Mouse (Mus musculus) forebrain, embryonic 14.5 days (tissue): ENCODE measurements around the gene Adora2b. TPM values are rescaled to one million over a fixed set of nuclear protein-coding genes. Genes with fewer than 3 reads are reported as not detected.
A peak's percentile ranks its signal among the peaks of the same experiment; 100 is the strongest.

ENCODE experiments used
- ATAC-seq: fragments of 200-750 bp; cut with Nextera tagmentation; 2 replicates; pipeline ENCODE4 v1.8.0; 2017; ENCODE audit warnings: mild to moderate bottlenecking, moderate library complexity
- DNase-seq: peaks from one replicate; pipeline ENCODE4 v3.0.0-alpha.2; 2015; ENCODE audit warnings: low spot score
- H3K27ac ChIP-seq: fragments of 300-500 bp; sonication (generic); 2 replicates; pipeline ENCODE4 v1.5.1; 2014; ENCODE audit warnings: low read depth, mild to moderate bottlenecking, control low read depth, low read length, moderate library complexity
- H3K27me3 ChIP-seq: fragments of 300-500 bp; sonication (generic); replicated peaks from 2 replicates; pipeline ENCODE4 v1.6.1; 2014; ENCODE audit warnings: low read length, control low read depth, mixed read lengths; ENCODE audit not compliant: control insufficient read depth, insufficient read depth
- H3K36me3 ChIP-seq: fragments of 300-500 bp; sonication (generic); 2 replicates; pipeline ENCODE4 v1.6.1; 2014; ENCODE audit warnings: low read length, control low read depth; ENCODE audit not compliant: control insufficient read depth, insufficient read depth
- H3K4me1 ChIP-seq: fragments of 300-500 bp; sonication (generic); 2 replicates; pipeline ENCODE4 v1.6.1; 2014; ENCODE audit warnings: antibody characterized with exemption, low read length, control low read depth; ENCODE audit not compliant: control insufficient read depth, insufficient read depth
- H3K4me2 ChIP-seq: fragments of 300-500 bp; sonication (generic); 2 replicates; pipeline ENCODE4 v1.6.1; 2014; ENCODE audit warnings: mild to moderate bottlenecking, control low read depth, low read length
- H3K4me3 ChIP-seq: fragments of 300-500 bp; sonication (generic); 2 replicates; pipeline ENCODE4 v1.5.1; 2014; ENCODE audit warnings: low read depth, low read length, control low read depth
- H3K9ac ChIP-seq: fragments of 300-500 bp; sonication (generic); 2 replicates; pipeline ENCODE4 v1.6.1; 2014; ENCODE audit warnings: mild to moderate bottlenecking, low read length, control low read depth, moderate library complexity
- H3K9me3 ChIP-seq: fragments of 300-500 bp; sonication (generic); replicated peaks from 2 replicates; pipeline ENCODE4 v1.6.1; 2016; ENCODE audit warnings: low read length, control low read depth, mixed read lengths; ENCODE audit not compliant: control insufficient read depth
- WGBS: fragments of 180-500 bp; shearing (Covaris S2); extraction: QIAGEN DNeasy Blood & Tissue Kit; methylation state at CpG from one replicate; pipeline ENCODE4 v1.1.7; 2014; 5-methylcytosine and 5-hydroxymethylcytosine counted together
- polyA plus RNA-seq: library from polyadenylated mRNA; unstranded; fragments of >200 nt; fragmentation: Nextera tagmentation; extraction: Ambion mirVana; gene quantifications from 2 replicates; pipeline ENCODE4 v1.2.1, GENCODE M21; 2014

Gene Adora2b
- polyA plus RNA-seq, 1 experiment from 2014 or later = 2.9 TPM

DNA sequence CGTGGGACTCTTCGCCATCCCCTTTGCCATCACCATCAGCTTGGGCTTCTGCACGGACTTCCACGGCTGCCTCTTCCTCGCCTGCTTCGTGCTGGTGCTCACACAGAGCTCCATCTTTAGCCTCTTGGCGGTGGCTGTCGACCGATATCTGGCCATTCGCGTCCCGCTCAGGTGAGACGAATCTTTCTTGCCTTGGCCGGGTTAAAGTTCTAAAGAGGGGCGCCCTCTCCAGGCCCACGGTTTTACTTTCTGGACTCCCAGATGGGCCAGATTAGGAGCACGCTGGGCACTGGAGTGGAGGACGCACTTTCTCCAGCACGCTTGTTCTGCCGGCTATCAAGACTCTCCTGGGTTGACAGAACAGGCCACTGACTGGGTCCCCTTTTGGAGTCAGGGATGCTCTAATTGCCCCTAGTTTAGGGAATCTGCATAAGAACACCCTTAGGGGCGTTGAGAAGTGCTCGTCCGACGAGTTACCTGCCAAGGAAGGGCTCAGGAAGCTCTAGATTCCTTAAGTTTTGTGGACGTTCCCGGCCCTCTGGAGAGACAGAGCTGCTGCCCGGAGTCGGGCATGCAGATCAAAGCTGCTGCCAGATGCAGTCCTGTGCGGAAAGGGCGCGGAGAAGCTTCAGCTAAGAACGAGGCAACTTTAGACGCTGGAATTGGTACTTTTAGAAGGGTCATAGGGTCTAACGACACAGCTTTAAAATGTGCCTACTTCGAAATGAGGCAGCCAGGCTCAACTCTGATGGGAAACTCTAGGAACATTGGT lies 668 bp downstream of the Adora2b start:
- H3K4me3 ChIP-seq = peak overlapping the region; percentile 58
- peaks cover 8% of the 10 kb centered on the region; the same call in 1 of the 2 replicates for H3K4me1 ChIP-seq
- peak overlapping the region; percentile 98 for H3K4me2 ChIP-seq
- peak overlapping the region; percentile 57 for H3K9ac ChIP-seq
- 4% methylated on average over 35 of the region's 35 CpGs for WGBS
- ATAC-seq (peak; percentile 25; the same call in 1 of the 2 replicates), DNase-seq (peak; percentile 24)
- no peaks in the 10 kb centered on the region for H3K9me3 ChIP-seq
- H3K27ac ChIP-seq = no peak overlapping the region
- peaks cover 30% of the 10 kb centered on the region for H3K27me3 ChIP-seq
- H3K36me3 ChIP-seq = no peaks in the 10 kb centered on the region

DNA sequence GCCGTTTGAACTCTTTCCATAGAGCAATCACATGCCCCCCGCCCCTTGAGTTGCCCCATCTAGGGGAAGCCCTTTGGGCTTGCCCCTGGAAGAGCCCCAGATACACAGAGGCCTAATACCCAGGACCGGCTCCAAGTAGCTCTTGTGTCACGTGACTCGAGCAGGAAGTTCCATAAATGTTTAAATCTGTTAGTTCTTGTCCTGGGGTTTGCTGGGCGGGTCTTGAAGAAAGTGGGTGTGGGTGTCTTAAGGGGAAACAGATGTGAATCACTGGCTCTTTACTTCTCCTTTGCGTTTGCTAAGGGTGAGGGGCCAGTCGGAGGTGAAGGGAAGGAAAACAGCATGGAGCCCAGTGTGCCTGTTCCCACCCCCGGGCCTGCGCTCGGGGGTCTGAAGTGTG lies 2.3 kb downstream of the Adora2b start:
- peaks cover 30% of the 10 kb centered on the region for H3K27me3 ChIP-seq
- WGBS = 80% methylated on average over 11 of the region's 11 CpGs
- no peak for ATAC-seq
- no peaks in the 10 kb centered on the region for H3K36me3 ChIP-seq
- H3K27ac ChIP-seq = no peak overlapping the region
- no peak for DNase-seq
- no peaks in the 10 kb centered on the region for H3K9me3 ChIP-seq
- peaks cover 8% of the 10 kb centered on the region; the same call in 1 of the 2 replicates for H3K4me1 ChIP-seq
- no peak overlapping the region for H3K4me2 ChIP-seq
- H3K4me3 ChIP-seq = no peak overlapping the region
- no peak overlapping the region for H3K9ac ChIP-seq

DNA sequence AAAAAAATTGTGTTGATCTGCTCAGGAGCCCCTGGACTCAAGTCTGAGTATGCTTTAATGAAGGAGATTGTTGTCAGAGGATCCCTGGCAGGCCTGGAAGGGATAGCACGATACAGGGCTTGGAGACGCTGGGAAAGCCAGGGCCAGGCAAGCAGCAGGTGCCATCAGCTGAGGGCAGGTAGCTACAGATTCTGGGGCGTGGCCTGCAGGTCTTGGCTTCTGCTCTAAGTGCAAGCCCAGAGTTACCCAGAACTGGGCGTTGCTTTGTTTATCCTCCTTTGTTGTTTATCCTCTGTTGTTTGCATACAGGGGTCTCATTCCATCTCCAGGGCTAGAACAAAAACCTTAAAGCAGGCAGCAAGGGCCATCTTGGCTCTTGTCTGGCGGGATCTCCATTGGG lies 4.6 kb downstream of the Adora2b start:
- H3K4me2 ChIP-seq = no peak overlapping the region
- peaks cover 23% of the 10 kb centered on the region for H3K27me3 ChIP-seq
- WGBS = 72% methylated on average over 5 of the region's 5 CpGs
- peaks cover 6% of the 10 kb centered on the region; the same call in 1 of the 2 replicates for H3K4me1 ChIP-seq
- no peaks in the 10 kb centered on the region for H3K36me3 ChIP-seq
- DNase-seq = no peak
- no peak overlapping the region for H3K4me3 ChIP-seq
- no peak for ATAC-seq
- H3K27ac ChIP-seq = no peak overlapping the region
- no peaks in the 10 kb centered on the region for H3K9me3 ChIP-seq
- H3K9ac ChIP-seq = no peak overlapping the region

DNA sequence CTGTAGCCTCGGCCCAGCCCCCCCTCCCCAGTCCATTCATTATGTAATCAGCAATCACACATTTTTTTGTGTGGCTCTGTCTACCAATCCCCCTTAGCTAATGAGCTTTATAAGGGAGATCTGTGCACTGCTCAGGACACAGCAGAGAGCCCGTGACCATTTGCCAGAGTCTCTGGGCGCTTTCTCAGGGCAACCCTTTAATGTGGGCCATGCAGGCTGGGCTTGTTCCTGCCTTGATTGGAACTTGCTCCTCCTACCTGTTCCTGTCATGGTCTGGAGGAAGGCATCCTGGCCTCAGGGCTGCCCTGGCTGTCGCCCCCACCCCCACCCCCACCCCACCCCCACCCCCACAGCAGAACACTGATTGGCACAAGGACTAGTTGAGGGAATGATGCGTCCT lies 10.4 kb downstream of the Adora2b start:
- Histone ChIP-seq H3K9ac (no peak overlapping the region), H3K27me3 (no peaks in the 10 kb centered on the region), H3K36me3 (no peaks in the 10 kb centered on the region), H3K4me3 (no peak overlapping the region), H3K4me2 (no peak overlapping the region), H3K9me3 (no peaks in the 10 kb centered on the region), H3K27ac (no peak overlapping the region), H3K4me1 (no peaks in the 10 kb centered on the region)
- 43% methylated on average over 5 of the region's 5 CpGs for WGBS
- ATAC-seq (no peak), DNase-seq (no peak)

- H3K9me3 ChIP-seq = no peaks in the 10 kb centered on the region
- 82% methylated on average over 7 of the region's 7 CpGs for WGBS
- peak; percentile 18 for DNase-seq
- H3K9ac ChIP-seq = no peak overlapping the region
- peaks cover 9% of the 10 kb centered on the region for H3K4me1 ChIP-seq
- H3K4me2 ChIP-seq = no peak overlapping the region
- no peaks in the 10 kb centered on the region for H3K27me3 ChIP-seq
- no peaks in the 10 kb centered on the region for H3K36me3 ChIP-seq
- no peak overlapping the region for H3K4me3 ChIP-seq
- no peak overlapping the region for H3K27ac ChIP-seq
- no peak for ATAC-seq
These were observed 14.8 kb downstream of the Adora2b start for GRCm38 (mm10) chr11:62263599-62263998.

DNA sequence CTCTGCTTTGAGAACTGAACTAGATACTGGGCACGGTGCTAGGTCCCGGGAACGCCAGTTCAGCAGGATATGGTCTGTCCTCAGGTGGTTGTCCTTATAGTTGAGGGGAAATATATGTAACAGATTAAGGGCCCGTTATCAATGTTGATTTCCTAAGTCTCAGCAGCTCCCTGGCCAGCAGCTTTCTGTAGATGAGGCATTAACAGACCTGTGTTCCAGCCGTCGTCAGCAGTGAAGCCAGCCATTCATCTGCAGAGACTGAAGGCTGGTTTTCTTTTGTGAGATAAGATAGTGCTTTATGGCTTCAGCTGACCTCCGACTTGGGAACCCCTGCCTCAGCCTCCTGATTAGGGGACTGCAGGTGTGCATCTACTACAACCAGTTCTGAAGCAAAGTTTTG lies 15.2 kb downstream of the Adora2b start:
- no peaks in the 10 kb centered on the region for H3K9me3 ChIP-seq
- H3K4me1 ChIP-seq = peaks cover 9% of the 10 kb centered on the region
- ATAC-seq = no peak

DNA sequence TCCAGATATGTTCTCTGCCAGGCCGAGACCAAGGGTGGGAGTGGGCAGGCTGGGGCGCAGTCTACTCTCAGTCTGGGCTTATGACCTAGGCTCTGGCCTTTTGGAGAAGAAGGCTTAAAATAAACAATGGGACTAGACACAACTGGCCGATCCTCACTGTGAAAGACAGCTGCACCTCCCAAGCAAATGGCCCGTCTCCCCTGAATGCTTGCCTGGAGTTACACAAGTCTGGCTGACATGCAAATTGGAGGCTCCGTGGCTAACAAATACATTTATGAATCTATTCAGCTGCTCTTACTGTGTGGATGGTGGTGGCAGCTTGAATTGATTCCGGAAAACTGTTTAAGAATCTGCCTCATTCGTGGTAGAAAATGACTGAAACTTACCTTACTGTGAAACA lies 16.9 kb downstream of the Adora2b start:
- H3K27ac ChIP-seq = no peak overlapping the region
- WGBS = 69% methylated on average over 7 of the region's 7 CpGs
- no peak for ATAC-seq

More for the DNA sequence above, 15.2 kb downstream of the Adora2b start:
- DNase-seq = no peak
- Histone ChIP-seq H3K4me3 (no peak overlapping the region), H3K9ac (no peak overlapping the region), H3K27me3 (no peaks in the 10 kb centered on the region), H3K4me2 (no peak overlapping the region), H3K36me3 (no peaks in the 10 kb centered on the region), H3K27ac (no peak overlapping the region)
- WGBS = 76% methylated on average over 7 of the region's 7 CpGs

GRCm38 (mm10) chr11:62266466-62267214 lies 17.9 kb downstream of the Adora2b start:
- WGBS = 47% methylated on average over 17 of the region's 17 CpGs
- Histone ChIP-seq H3K9me3 (no peaks in the 10 kb centered on the region), H3K4me1 (peaks cover 9% of the 10 kb centered on the region), H3K27ac (no peak overlapping the region), H3K9ac (no peak overlapping the region), H3K36me3 (no peaks in the 10 kb centered on the region), H3K4me3 (no peak overlapping the region), H3K27me3 (no peaks in the 10 kb centered on the region), H3K4me2 (no peak overlapping the region)
- no peak for ATAC-seq
- peak; percentile 29 for DNase-seq

More for the DNA sequence above, 16.9 kb downstream of the Adora2b start:
- no peak overlapping the region for H3K4me3 ChIP-seq
- DNase-seq = no peak
- H3K36me3 ChIP-seq = no peaks in the 10 kb centered on the region
- no peak overlapping the region for H3K4me2 ChIP-seq
- peaks cover 9% of the 10 kb centered on the region for H3K4me1 ChIP-seq
- no peaks in the 10 kb centered on the region for H3K27me3 ChIP-seq
- no peaks in the 10 kb centered on the region for H3K9me3 ChIP-seq
- no peak overlapping the region for H3K9ac ChIP-seq

GRCm38 (mm10) chr11:62268381-62268780 lies 19.6 kb downstream of the Adora2b start:
- DNase-seq = no peak
- no peak overlapping the region for H3K27ac ChIP-seq
- H3K36me3 ChIP-seq = no peaks in the 10 kb centered on the region
- H3K4me1 ChIP-seq = peaks cover 9% of the 10 kb centered on the region
- WGBS = 82% methylated on average over 8 of the region's 8 CpGs
- no peak overlapping the region for H3K9ac ChIP-seq
- no peak for ATAC-seq
- H3K4me2 ChIP-seq = no peak overlapping the region
- H3K4me3 ChIP-seq = no peak overlapping the region
- no peaks in the 10 kb centered on the region for H3K27me3 ChIP-seq
- no peaks in the 10 kb centered on the region for H3K9me3 ChIP-seq
